Mouse (Mus musculus) small intestine, adult 2 months (tissue): ENCODE data around the gene Ccdc191.

Experiments
- CTCF ChIP-seq: fragments of 200-500 bp; IDR thresholded peaks from 2 replicates; pipeline ENCODE4 v1.5.1; 2012; ENCODE audit warnings: low read depth, mild to moderate bottlenecking, control low read depth, inconsistent platforms, low read length, moderate library complexity, mixed read lengths; ENCODE audit not compliant: insufficient replicate concordance, insufficient read length; ENCODE audit errors: extremely low read depth
- POLR2A ChIP-seq: fragments of 200-500 bp; IDR thresholded peaks from 2 replicates; pipeline ENCODE4 v1.6.1; 2012; ENCODE audit warnings: low read depth, mild to moderate bottlenecking, control low read depth, inconsistent platforms, low read length, moderate library complexity

GRCm38 (mm10) chr16:43931502-43931901 is 41.9 kb downstream of the Ccdc191 start:
- TF ChIP-seq POLR2A (no peak), CTCF (no peak)
